Mouse (Mus musculus): ENCODE measurements around the gene Nr3c2. TPM values are rescaled to one million over a fixed set of nuclear protein-coding genes. Genes with fewer than 3 reads are reported as not detected.
A peak's percentile ranks its signal among the peaks of the same experiment; 100 is the strongest.

Nr3c2 gene
- polyA plus RNA-seq, 1 experiment from 2014 or later: 3.0 TPM

DNA sequence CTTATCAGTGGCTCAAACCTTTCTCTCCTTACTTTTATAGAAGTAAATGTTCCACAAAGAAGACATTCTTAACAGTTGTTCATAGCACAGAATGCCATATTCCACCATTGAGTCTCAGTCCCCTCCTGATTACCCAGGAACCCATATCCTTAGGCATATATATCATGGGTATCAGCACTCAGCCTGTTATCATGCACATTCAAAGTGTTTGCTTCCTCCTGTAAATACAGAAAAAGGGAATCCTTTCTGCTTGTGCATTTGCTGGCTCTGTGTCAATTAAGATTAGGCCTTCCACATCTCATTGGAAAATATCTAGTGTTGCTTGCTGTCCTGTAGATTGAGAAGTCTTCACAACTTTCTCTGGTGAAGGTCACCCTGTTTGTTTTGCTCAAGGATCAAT is 12.0 kb downstream of the Nr3c2 start:
- Histone ChIP-seq H3K27me3 (no peaks in the 10 kb centered on the region), H3K4me2 (no peak overlapping the region)
- ATAC-seq (ENCODE audit: borderline replicate concordance, extremely low read depth, low FRiP score, low TSS enrichment): no peak

DNA sequence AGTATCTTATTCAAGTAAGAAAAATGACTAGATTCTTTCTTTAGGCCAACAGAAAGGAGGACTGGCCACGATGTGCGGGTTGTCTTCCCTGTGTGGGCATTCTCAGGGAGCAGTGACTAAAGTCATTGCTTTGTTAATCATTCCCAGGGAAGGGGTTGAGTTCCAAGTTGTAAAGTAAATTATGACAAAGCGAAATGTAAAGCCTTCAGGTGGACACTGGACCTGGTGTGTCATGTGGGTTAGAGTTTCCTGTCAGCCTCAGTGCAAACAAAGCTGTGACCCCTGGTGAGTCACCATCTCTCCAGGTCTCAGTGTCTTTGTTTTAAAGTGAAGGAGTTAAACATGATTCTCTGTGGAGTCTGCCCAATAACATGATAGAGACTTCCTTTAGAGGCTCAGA is 13.4 kb downstream of the Nr3c2 start:
- 64% methylated on average over 3 of the region's 3 CpGs for WGBS
- Histone ChIP-seq H3K9me3 (no peaks in the 10 kb centered on the region), H3K4me1 (no peaks in the 10 kb centered on the region), H3K9ac (no peak overlapping the region), H3K27me3 (no peaks in the 10 kb centered on the region), H3K4me3 (no peak overlapping the region), H3K27ac (no peak overlapping the region), H3K36me3 (no peaks in the 10 kb centered on the region), H3K4me2 (no peak overlapping the region)
- no peak for ATAC-seq (ENCODE audit: borderline replicate concordance, extremely low read depth, low FRiP score, low TSS enrichment)

More for the DNA sequence above, 12.0 kb downstream of the Nr3c2 start:
- no peak overlapping the region for H3K9ac ChIP-seq
- no peak overlapping the region for H3K27ac ChIP-seq
- no peaks in the 10 kb centered on the region for H3K4me1 ChIP-seq
- no peak overlapping the region for H3K4me3 ChIP-seq
- H3K36me3 ChIP-seq: no peaks in the 10 kb centered on the region
- no peaks in the 10 kb centered on the region for H3K9me3 ChIP-seq

- H3K4me1 ChIP-seq: no peaks in the 10 kb centered on the region
- H3K36me3 ChIP-seq: no peaks in the 10 kb centered on the region
- 72% methylated on average over 4 of the region's 4 CpGs for WGBS
- no peak overlapping the region for H3K9ac ChIP-seq
- no peak overlapping the region for H3K27ac ChIP-seq
- H3K4me3 ChIP-seq: no peak overlapping the region
- H3K9me3 ChIP-seq: no peaks in the 10 kb centered on the region
- no peaks in the 10 kb centered on the region for H3K27me3 ChIP-seq
- ATAC-seq (ENCODE audit: borderline replicate concordance, extremely low read depth, low FRiP score, low TSS enrichment): no peak
- H3K4me2 ChIP-seq: no peak overlapping the region
Measured at GRCm38 (mm10) chr8:76913207-76913606, 14.0 kb downstream of the Nr3c2 start.

DNA sequence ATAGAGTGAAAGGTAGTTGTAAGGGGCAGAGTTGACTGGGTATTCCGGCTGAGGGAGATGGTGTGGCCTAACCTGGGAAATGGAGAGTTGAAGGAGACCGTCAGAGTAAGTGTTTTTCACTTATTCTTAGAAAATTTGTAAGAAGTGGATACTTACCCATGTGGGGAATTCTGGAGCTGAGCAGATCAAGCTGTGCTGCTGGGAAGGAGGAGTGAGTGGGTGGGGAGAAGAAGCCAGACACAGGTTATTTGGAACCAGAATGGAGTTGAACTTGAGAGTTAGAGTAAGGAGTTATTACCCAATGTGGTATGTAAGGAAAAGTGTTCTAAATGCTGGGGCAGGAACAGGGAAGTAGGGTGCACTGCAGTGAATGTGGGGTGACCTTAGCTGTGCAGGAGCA is 16.0 kb downstream of the Nr3c2 start:
- H3K4me2 ChIP-seq: no peak overlapping the region
- ATAC-seq (ENCODE audit: borderline replicate concordance, extremely low read depth, low FRiP score, low TSS enrichment): no peak
- H3K4me3 ChIP-seq: no peak overlapping the region
- H3K27me3 ChIP-seq: no peaks in the 10 kb centered on the region
- H3K4me1 ChIP-seq: no peaks in the 10 kb centered on the region
- WGBS: 85% methylated on average over 2 of the region's 2 CpGs
- H3K27ac ChIP-seq: no peak overlapping the region
- no peaks in the 10 kb centered on the region for H3K36me3 ChIP-seq
- no peak overlapping the region for H3K9ac ChIP-seq
- H3K9me3 ChIP-seq: no peaks in the 10 kb centered on the region

DNA sequence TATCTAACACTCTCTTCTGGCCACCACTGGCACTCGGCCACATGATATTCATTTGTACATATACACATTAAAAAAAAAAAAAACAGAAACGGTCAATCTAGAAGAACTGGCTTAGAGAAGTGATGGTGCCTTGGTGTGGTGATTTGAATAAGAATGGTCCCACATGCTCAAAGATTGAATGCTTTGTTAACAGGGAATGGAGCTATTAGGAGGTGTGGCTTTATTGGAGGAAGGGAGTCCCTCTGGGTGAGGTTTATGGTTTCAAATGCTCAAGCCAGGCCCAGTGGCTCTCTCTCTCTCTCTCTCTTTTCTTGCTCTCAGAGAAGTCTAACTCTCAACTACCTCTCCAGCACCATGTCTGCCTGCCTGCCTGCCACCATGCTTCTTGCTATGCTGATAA is 20.3 kb downstream of the Nr3c2 start:
- no peak overlapping the region for H3K27ac ChIP-seq
- H3K36me3 ChIP-seq: no peaks in the 10 kb centered on the region
- 78% methylated on average over 2 of the region's 2 CpGs for WGBS
- H3K27me3 ChIP-seq: no peaks in the 10 kb centered on the region
- no peak overlapping the region for H3K4me2 ChIP-seq
- no peak overlapping the region for H3K4me3 ChIP-seq
- H3K9me3 ChIP-seq: no peaks in the 10 kb centered on the region
- H3K9ac ChIP-seq: no peak overlapping the region
- ATAC-seq (ENCODE audit: borderline replicate concordance, extremely low read depth, low FRiP score, low TSS enrichment): no peak
- H3K4me1 ChIP-seq: no peaks in the 10 kb centered on the region

DNA sequence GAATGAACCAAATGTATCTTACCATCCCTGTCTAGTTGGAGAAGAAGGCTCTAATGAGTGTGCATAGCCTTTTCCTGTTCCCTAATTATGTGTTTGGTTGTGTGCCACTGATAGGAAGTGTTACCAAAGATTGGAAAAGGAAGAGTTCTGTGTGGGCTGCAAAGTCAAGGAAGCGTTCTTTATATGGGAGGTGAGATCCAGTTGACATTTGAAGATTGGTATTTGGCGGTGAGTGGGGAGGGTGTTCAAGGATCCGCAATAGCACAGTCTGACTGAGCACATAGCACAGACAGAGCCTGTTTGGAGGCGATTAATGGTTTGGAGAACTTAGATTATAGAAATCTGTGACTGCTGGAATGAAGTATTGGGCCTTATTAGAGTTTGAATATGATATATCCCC is 24.9 kb downstream of the Nr3c2 start:
- Histone ChIP-seq H3K9me3 (no peaks in the 10 kb centered on the region), H3K27me3 (no peaks in the 10 kb centered on the region), H3K36me3 (no peaks in the 10 kb centered on the region), H3K9ac (no peak overlapping the region), H3K4me1 (no peaks in the 10 kb centered on the region), H3K27ac (no peak overlapping the region), H3K4me2 (no peak overlapping the region), H3K4me3 (no peak overlapping the region)
- no peak for ATAC-seq (ENCODE audit: borderline replicate concordance, extremely low read depth, low FRiP score, low TSS enrichment)
- WGBS: 77% methylated on average over 4 of the region's 4 CpGs

GRCm38 (mm10) chr8:76928326-76928725 is 29.1 kb downstream of the Nr3c2 start:
- no peak overlapping the region for H3K4me3 ChIP-seq
- H3K27ac ChIP-seq: no peak overlapping the region
- no peaks in the 10 kb centered on the region for H3K27me3 ChIP-seq
- H3K9me3 ChIP-seq: no peaks in the 10 kb centered on the region
- no peak overlapping the region for H3K9ac ChIP-seq
- no peak overlapping the region for H3K4me2 ChIP-seq
- no peak for ATAC-seq (ENCODE audit: borderline replicate concordance, extremely low read depth, low FRiP score, low TSS enrichment)
- WGBS: 76% methylated on average over 1 of the region's 1 CpGs
- H3K4me1 ChIP-seq: no peaks in the 10 kb centered on the region
- H3K36me3 ChIP-seq: no peaks in the 10 kb centered on the region

- Histone ChIP-seq H3K9ac (no peak overlapping the region), H3K27ac (no peak overlapping the region), H3K36me3 (no peaks in the 10 kb centered on the region), H3K4me1 (no peaks in the 10 kb centered on the region), H3K4me2 (no peak overlapping the region), H3K27me3 (no peaks in the 10 kb centered on the region), H3K9me3 (no peaks in the 10 kb centered on the region), H3K4me3 (no peak overlapping the region)
- no peak for ATAC-seq (ENCODE audit: borderline replicate concordance, extremely low read depth, low FRiP score, low TSS enrichment)
- 78% methylated on average over 5 of the region's 5 CpGs for WGBS
Measured at GRCm38 (mm10) chr8:76928808-76929207, 29.6 kb downstream of the Nr3c2 start.

DNA sequence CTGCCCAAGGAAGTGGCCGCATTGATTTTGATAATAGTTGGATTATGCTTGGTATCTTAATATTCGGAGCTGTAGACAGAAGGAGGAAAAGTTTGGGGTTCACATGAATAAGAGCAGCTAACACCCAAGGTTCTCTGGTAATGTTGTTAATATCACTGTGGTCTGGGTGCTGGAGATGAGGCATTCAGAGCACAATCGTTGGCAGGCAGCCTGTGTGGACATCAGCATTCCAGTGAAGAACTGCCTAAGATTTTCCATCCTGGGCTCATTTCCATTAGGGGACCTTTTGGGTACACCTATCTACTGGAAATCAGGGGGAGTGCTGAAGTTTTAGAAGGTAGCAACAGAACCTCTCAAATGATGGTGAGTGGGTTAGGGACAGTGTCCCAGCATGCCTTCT is 65.8 kb downstream of the Nr3c2 start:
- H3K4me2 ChIP-seq: no peak overlapping the region
- no peak overlapping the region for H3K27ac ChIP-seq
- 75% methylated on average over 3 of the region's 3 CpGs for WGBS
- H3K27me3 ChIP-seq: no peaks in the 10 kb centered on the region
- H3K4me1 ChIP-seq: no peaks in the 10 kb centered on the region
- no peaks in the 10 kb centered on the region for H3K36me3 ChIP-seq
- H3K4me3 ChIP-seq: no peak overlapping the region
- no peaks in the 10 kb centered on the region for H3K9me3 ChIP-seq
- ATAC-seq (ENCODE audit: borderline replicate concordance, extremely low read depth, low FRiP score, low TSS enrichment): no peak
- no peak overlapping the region for H3K9ac ChIP-seq

- no peak overlapping the region for H3K4me3 ChIP-seq
- peak; percentile 69; the same call in 1 of the 2 replicates for ATAC-seq (ENCODE audit: borderline replicate concordance, extremely low read depth, low FRiP score, low TSS enrichment)
- WGBS: 62% methylated on average over 4 of the region's 4 CpGs
- no peaks in the 10 kb centered on the region for H3K9me3 ChIP-seq
- no peak overlapping the region for H3K9ac ChIP-seq
- H3K27ac ChIP-seq: peak overlapping the region; percentile 66; the same call in 1 of the 2 replicates
- H3K27me3 ChIP-seq: no peaks in the 10 kb centered on the region
- peaks cover 18% of the 10 kb centered on the region for H3K4me1 ChIP-seq
- H3K4me2 ChIP-seq: no peak overlapping the region
- H3K36me3 ChIP-seq: no peaks in the 10 kb centered on the region
Measured at GRCm38 (mm10) chr8:76971187-76971586, 71.9 kb downstream of the Nr3c2 start.

- H3K4me2 ChIP-seq: no peak overlapping the region
- H3K9ac ChIP-seq: no peak overlapping the region
- H3K4me1 ChIP-seq: peaks cover 18% of the 10 kb centered on the region
- no peak overlapping the region for H3K4me3 ChIP-seq
- 73% methylated on average over 9 of the region's 9 CpGs for WGBS
- H3K27ac ChIP-seq: peak overlapping the region; percentile 66
- peak; percentile 39; the same call in 1 of the 2 replicates for ATAC-seq (ENCODE audit: borderline replicate concordance, extremely low read depth, low FRiP score, low TSS enrichment)
- no peaks in the 10 kb centered on the region for H3K9me3 ChIP-seq
- H3K27me3 ChIP-seq: no peaks in the 10 kb centered on the region
- H3K36me3 ChIP-seq: no peaks in the 10 kb centered on the region
Measured at GRCm38 (mm10) chr8:76971761-76972404, 72.6 kb downstream of the Nr3c2 start.

DNA sequence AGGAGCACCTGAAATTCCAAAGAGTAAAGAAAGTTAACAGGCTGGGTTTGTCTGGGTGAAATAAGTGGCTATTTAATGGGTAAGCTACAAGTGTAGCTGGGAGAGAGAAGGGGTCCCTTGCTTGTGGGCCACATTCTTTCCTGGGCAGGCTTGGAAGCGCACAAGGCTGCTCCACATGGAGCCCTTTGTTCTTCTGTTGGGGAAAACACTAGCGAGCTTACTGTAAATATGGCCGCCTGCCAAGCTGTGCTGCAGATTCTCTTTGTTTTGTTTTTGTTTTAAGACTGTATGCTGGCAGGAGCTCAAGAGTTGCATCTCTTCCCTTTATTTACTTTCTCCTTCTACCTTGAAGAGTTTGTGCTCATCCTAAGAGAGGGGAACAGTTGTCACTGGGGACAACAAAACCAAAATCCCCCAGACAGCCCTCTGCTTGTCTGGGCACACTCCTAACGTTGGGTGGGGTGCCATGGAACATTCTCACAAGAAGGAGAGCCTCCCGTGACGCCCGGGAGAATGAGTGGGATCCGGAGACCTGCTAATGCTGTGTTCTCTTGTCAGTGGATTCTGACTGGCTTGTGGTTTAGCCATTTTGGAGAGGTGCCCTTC is 73.8 kb downstream of the Nr3c2 start:
- H3K9ac ChIP-seq: no peak overlapping the region
- H3K36me3 ChIP-seq: no peaks in the 10 kb centered on the region
- 41% methylated on average over 8 of the region's 8 CpGs for WGBS
- H3K27ac ChIP-seq: peak overlapping the region; percentile 79
- H3K4me2 ChIP-seq: 0 out of 2 replicates have a peak overlapping the region, but pooled peaks have one; percentile 5
- no peaks in the 10 kb centered on the region for H3K9me3 ChIP-seq
- no peak overlapping the region for H3K4me3 ChIP-seq
- peaks cover 18% of the 10 kb centered on the region for H3K4me1 ChIP-seq
- no peaks in the 10 kb centered on the region for H3K27me3 ChIP-seq
- peak; percentile 82 for ATAC-seq (ENCODE audit: borderline replicate concordance, extremely low read depth, low FRiP score, low TSS enrichment)

Measured in lung, embryonic 15.5 days (tissue).